Mouse (Mus musculus) ovary, postnatal 14 days (tissue): ENCODE data around the gene Metap2.
"Not testable (repeated sequence)": the region's sequence is repeated elsewhere in the genome, so short reads cannot be mapped to it uniquely, and the experiment has no call there.

Experiments used
- DNase-seq: peaks from one replicate; pipeline ENCODE4 v3.0.0; 2022; ENCODE audit warnings: low spot score

Gene Metap2

DNA sequence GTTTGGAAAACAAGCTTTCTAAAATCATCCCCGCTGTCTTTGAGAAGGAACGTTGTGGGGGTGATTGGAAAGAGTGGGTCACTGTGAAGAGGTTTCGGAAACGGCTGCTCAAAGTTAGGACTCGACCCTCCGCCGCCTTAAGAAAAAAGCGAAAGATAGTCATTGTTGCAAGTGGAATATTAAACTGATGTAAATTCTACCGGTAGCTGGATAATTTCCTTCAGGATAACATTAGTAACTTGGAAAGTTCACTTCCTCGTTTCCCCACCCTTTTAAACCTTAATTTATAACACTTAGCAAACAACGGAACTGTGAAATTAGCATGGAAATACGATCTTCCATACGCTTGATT lies 62.5 kb downstream of the Metap2 start:
- no peak for DNase-seq

DNA sequence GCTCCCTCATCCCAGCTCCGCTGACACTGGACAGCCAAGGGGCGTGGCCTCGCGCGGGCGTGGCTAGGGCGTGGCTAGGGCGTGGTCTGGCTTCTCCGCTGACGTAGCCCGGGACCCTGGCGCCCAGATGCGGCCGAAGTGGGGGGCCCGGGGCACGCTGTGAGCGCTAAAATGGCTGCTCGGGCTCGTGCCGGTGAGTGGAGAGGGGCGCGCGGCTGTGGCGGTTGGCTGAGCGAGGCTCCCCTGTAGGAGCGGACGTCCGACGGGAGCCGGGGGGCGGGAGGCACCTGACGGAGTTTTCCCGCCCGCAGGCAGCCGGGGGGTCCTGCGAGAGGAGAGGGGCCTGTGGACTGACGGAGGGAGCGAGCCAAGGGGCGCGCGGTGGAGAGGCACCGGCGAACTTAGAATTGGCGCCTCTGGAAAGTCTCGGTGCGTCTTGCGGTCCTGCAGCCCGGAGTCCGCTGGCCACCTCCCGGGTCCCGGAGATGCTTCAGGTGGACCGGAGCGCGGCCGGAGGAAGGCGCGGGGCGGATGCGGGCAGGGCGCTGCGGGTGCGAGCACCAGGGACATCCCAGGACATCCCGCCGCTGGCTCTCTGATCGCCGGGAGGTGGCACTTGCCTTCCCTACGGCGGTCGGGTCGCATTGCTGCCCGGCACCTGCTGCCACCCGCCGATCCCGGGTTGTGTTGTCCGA lies 63.0 kb downstream of the Metap2 start:
- DNase-seq: peak; percentile 31

DNA sequence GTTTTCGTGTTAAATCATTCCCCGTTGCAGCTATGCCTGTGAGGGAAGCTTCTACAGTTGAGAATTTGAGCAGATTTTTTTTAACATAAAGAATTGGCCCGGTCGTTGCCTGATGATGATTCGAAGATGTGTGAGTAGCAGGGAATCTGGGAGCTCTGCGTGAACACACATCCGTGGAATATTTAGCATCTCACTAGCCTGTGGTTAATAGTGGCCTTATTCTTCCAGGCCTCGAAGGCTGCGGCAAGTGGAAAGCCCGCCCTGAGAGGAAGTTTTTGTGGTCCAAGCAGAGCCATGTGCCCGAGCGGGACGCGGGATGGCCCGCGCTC lies 63.6 kb downstream of the Metap2 start:
- no peak for DNase-seq

DNA sequence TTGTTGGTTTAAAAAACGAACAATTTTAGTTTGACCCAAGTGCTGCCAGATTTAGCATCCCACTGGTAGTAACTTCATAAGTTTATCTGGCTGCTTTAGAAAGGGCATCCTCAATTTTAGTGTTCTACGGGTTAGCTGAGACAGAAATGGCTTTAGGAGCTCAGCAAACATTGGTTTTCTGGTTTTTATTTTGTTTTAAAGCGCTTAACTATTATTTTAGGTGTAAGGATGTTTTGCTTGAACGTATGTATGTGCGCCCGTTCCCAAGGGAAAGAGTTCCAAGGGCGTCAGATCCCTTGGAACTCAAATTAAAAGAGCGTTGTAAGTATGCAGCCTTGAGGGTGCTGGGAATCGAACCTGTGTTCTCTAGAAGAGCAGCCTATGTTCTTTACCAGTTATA lies 64.1 kb downstream of the Metap2 start:
- DNase-seq: no peak

DNA sequence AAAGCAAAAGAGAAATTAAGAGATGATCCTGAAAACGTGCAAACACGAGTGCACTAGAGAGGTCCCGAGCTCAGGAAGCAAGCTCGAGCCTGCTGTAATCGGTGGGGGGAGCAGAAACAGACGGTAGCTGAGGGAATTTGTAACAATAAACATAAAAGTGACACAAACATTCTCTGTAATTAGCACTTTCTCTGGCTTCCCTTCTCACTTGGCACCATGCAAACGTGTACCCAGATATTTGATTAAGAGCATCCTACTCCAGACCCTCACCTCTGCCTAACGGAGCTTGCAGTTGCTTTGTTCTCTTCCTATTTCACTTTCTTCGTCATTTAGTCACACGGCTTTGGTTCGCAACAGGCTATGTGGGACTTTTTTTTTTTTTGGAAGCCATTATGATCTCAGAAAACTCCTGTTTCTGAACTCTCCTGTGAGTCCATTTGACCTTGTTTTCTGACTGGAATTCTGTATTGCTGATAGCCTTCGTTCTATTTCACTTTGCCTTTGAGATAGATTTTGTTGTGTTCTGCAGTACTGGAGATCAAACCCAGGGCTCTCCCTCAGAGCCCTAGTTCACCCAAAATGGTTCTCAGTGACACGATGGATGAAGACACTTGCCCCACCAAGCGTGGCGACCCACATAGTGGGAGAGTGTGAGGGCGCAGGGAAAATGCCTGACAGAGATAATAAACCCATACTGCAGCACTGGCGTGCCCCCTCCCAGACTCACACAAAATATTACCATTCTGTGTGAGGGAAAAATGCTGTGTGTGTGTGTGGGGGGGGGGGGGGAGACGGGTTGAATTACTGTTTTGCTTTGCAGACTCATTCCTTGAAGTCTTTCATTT lies 64.9 kb downstream of the Metap2 start:
- DNase-seq: no peak

DNA sequence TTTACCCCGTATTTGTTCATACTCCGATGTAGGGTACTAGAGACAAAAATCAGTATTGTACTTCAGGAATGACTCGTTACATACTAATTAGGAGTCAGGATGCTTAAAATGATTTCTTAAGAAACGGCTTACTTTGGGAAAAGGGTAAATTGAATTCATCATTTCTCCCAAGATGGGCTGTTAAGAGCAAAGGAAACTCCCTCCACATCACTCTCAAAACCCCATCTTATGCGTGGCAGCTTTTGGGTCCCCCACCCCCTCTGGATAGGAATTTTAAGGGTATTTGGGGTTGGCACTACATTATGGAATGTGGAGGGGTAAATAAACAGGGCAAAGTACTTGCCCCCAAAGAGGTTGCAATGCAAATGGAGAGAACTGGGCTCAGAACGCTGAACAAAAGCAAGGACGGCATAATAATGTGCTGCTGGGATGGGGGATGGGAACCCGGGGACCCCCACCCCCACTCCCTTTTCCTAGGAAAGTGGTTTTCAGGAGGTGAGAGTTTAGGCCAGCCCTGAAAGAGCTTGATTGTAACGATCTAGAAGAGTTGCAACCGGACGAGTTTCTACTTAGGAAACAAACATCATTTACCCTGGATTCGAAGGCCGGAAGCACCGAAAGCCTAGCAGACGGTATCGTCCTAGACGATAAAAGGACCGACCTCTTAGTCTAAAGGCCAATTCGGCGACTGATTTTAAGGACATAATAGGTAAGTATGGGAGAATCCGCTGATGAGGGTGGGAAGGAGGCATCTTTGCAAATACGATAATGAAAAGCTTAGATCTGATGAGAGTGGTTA lies 65.8 kb downstream of the Metap2 start, which contains the start of gene Usp44:
Gene Usp44 (plus strand): TSS at position 625 of the 799 bp plus-strand sequence.
- DNase-seq: no peak

DNA sequence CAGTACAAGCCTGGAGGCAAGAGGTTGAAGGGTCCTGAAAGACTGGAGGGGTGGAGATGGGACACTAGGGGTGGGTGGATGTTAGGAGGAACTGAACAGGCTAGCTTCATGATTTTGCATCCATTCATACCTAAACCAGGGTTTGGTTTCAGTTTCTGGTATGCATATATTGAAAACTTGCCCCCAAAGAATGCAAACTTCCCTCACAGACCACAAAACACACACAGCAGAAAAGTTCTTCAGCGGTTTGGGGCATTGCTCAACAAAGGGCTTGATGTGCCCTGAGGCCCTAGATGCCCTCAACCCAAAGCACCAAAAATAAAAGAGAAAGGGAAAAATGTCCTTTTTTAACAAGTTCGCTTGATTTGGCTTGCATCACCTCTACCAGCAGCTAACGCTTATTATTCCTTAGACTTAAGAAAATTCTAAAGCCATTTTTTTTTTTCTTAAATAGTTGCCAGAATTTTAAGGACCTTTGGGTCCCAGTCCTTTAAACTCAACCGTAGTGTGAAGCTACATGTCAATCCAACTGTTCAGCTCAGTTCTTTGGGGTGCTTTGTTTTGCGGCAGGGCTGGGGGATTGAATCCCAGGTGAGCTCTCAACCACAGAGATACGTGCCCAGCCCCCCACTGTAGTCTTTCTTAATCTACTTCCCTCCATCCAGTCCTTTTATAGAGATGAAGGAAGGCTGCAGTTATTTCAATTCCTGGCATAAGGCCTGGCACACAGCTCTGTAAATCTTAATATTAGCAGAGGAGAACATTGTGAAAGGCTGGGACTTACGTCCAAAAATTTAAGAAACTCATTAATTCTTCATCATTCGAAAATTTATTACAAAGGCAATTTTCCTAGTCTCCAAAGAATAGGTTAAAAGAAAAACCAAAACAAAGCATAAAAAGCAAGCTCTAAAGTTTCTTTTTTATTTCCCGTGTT lies 66.7 kb downstream of the Metap2 start:
- DNase-seq: no peak

DNA sequence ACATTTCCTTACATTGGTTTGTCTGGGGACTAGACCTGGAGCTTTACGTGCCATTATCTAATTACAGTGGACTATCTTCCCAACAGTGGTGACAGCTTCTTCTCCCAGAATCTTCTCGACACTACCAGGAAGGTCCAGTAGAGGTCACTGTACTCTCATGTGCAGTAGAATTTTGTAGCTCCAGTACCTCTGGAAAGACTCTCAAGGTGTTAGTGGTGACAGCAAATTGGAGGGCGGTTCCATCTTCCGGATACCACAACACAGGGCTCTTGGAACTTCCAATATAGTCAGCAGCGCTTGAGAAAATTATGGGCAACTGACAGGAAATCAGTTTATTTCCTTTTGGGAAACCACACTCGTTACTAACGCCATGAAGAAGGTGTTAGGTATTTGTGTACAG lies 78.2 kb downstream of the Metap2 start:
- DNase-seq: peak; percentile 68

DNA sequence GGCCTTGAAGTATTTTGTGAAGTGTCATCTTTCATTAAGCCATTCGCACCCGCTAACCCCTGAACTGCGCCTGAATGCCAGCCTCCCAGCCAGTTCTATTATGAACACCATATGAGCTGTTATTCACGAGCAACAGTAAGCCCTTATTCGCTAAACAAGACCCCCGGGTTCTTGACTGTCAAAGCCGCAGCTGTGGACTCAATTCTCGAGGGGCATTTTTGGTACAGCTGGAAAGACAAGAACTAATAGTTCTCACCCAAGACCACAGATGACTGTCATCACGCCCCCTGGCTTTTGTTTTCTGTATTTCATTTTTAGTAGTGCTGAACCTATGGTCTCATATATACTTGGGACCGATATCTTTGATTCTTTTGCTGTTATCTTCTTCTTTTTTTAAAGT lies 83.1 kb downstream of the Metap2 start:
- DNase-seq: no peak

DNA sequence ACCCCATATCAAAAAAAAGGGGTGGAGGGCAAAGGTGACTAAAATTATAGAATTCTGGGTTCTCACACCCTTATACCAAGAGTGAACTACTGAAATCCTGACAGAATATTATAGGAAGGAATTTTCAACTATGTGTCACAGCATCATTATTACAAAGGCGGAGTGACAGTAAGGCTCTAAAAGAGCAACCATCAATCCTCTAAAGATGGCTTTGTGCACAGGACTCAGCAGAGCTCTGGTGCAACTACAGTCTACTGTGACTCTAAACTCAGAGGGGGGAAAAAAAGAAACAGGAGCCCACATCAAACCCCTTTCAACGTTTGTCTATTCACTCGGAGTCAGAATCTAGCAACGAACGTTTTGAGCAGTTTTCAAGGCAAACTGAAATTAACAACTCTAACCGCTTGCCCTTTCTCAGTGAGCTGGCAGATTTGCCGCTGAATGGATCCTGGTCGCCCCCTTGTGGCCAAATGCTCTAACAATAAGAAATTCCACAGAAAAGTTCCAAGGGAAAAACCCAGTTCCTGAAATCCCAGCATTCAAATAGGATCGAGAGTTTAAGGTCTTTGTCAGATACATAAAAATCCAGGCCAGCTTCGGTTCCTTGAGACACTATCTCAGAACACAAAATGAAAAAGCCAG lies 84.0 kb downstream of the Metap2 start:
- DNase-seq: peak; percentile 78

DNA sequence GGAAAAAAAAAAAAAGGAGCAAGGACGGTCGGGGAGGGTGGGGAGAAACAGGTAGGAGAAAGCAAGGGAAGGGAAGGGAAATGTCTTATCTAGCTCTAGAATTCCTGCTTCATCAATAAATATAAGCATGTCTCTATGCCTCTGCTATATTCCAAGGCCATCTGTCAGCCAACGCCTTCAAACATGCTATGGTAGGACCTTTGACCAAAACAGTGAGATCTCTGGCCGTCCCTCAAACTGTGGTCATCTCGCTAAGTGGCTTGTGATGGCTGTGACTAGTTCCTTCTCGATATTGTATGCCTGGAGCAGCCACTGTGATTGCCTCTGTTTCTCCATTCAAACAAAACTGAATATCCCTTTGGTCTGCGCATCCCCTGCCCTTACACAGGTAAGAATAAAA lies 84.8 kb downstream of the Metap2 start:
- no peak for DNase-seq

DNA sequence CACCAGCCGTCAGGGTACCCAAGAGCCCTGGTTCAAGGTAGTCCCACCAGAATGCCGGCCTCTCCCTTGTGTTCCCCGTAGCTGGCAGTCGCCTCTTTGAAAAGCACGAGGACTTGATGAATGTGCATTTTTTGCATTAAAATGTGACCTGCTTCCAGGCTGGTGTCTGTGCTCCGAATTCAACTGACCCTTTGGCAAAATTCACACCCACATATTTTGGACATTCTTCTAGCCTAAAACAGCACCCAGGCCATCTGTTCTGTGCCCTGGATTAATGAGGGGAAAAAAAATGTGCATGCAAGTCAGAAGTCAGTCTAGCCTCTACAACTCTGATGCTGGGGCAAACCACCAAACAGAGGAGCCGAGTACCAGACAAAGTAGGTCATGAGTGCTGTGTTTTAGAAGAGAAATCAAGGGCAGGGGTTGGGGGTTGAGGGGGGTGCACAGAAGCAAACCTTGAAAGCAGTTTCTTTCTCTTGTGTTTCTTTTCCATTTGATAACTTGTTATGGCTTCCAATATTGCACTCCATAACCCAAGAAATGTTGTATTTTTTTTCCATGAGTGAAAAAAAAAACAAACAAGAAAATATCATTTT lies 86.2 kb downstream of the Metap2 start:
- no peak for DNase-seq

DNA sequence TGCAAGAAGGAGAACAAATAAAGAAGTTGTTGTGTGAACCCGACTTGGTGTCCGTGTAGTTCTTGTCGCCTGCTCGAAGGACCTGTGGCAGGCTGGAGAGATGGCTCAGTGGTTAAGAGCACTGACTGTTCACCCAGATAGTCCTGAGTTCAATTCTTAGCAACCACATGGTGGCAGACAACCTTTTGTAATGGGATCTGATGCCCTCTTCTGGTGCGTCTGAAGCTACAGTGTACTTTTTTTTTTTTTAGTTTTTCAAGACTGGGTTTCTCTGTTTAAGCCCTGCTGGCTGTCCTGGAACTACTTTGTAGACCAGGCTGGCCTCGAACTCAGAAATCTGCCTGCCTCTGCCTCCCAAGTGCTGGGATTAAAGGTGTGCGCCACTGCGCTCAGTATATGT lies 87.5 kb downstream of the Metap2 start:
- DNase-seq: not testable (repeated sequence)
